Mouse (Mus musculus) cerebellum, postnatal 36 days (tissue): ENCODE results near the gene Ly6g5b.
"Not testable (repeated sequence)": the region's sequence is repeated elsewhere in the genome, so short reads cannot be mapped to it uniquely, and the experiment has no call there.

Source experiments
- DNase-seq, 2 experiments: peaks; one replicate each; pipeline ENCODE4 v3.0.0; 2021 to 2022; ENCODE audit warnings: mixed read lengths in 2 of 2

The Ly6g5b gene

DNA sequence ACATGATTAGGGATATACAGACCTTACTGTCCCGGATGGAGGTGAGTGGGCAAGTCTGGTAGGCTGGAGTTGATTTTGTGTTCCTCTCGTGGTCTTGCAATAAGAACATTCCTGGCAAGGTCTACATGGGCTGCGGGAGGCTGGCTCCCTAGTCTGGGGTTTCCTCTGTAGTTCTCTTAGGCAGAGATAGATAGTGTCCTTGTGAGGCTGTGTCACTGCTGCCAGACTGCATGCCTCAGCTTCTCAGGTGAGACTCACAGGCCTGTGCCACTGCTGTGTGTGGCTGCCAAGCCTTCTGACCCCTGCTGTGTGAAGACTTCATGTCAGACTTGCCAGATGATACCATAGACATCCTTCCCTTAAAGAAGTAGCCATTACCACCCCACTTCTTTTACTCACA is 24.0 kb upstream of the Ly6g5b start:
- DNase-seq: no peak

DNA sequence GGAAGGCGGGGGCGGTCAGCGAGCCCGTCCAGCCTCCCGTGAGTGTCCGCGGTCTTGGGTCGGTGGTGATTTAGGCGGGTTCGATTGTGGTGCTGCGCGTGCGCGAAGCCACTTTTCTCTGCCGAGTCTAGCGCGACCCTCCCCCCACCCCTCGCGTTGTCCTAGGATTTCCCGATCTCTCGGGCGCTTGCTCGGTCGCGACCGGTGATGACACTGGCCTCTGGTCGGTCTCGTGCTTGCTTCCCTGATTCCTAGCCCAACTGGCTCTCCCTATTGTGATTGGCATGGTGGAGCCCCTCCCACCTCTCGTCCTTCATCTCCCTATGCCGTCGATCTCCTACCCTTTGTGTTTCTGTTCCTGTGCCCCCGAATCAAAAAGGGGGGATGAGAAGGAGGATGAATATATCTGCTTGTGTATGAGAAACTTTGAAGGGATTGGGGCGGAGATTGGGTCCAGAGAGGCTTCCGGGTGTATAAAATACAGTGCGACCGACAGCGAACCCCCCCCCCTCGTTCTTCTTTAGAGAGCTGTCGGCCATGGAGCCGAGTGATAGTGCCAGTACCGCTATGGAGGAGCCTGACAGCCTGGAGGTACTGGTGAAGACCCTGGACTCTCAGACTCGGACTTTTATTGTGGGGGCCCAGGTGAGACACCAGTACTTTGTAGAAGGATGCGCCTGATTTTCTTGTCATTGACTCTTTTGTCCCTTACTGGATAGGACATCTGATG is 20.5 kb upstream of the Ly6g5b start:
- no peak for DNase-seq

DNA sequence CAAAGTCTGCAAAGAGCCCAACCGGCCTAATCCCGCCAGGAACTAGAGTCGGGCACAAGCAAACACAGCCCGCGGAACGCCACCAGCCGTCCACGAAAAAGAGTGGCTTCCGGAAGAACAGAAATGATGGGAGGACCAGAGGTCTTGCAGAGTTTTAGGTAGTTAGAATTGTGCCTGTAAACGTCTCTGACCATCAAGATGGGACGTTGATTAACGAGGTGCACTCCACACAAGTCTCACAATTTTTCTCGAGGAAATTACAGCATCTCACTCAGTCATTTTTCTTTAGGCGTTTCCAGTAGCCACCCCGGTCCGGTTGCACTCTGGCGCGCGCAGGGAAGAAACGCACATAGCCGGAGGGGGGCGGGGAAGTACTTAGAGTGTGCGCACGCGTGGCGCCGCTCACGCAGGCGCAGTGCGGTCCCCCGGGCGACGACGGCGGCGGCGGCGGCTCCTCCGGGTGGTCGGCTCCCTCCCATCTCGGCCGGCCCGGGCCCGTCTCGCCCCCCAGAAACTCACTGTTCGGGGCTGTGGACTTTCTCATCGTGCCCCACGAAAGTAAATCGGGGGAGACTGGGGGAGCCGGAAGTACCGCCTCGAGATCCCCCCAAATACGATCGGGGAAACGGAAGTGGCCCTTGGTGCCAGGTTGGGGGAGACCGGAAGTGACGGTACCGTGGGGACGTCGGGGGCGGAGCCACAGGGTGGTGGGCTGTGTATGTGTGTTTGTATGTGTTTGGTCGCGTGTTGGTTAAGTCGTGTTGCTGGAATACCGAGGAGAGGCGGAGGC is 19.8 kb upstream of the Ly6g5b start, which contains the start of gene Bag6:
TSS of gene Bag6 (plus strand) at position 378 of the 790 bp plus-strand sequence.
- DNase-seq: peak; percentile 92 to 94

GRCm38 (mm10) chr17:35133517-35133916 is 18.3 kb upstream of the Ly6g5b start:
- DNase-seq: no peak

DNA sequence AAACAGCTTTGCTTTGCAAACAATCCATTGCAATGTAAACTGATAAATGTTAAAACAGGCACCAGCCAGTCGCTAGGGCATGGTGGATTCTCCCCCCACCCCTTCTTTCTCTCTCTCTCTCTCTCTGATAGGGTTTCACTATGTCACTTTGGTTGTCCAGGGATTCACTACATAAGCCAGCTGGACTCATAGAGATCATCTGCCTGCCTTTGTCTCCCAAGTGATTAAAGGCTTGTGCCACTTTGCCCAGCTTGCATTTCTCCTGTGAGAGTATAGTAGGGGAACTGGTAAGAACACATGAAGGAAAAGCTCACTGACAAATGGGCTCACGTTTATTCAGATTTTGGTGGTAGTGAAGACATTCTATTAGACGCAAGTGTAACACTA is 16.9 kb upstream of the Ly6g5b start:
- no peak for DNase-seq

DNA sequence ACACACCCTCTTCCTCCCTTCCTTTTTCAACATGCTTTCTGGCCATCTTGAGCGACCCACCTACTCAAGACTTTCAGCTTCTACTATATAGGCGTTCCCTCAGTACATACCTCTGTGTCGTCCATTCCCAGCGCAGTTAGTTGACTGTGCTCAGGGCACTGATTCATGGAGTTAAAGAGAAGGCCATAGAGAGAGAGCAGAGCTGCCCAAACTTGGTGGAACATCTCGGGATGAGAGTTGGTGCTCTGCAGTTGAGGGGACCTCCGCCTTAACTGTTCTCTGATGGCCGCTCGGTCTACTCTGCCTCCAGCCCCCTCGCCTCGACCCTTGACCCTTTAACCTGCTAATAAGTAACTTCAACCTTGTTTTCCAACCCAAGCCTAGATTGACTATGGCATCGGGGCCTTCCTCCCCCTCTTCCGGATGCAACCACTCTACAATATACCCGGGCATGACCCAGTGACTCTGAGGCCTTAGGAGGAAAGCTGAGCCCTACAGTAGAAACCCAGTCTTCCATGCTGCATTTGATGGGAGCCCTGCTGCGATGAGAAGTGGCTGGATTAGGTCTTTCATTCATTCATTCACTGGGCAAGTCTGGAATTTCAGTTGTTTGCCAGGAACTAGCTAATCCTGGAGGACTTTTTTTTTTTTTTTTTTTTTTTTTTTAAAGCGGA is 16.4 kb upstream of the Ly6g5b start, which contains the start of gene Apom:
TSS of gene Apom (minus strand) at position 551 of the 674 bp plus-strand sequence.
- DNase-seq: no peak

GRCm38 (mm10) chr17:35131038-35131437 is 15.8 kb upstream of the Ly6g5b start:
- DNase-seq: no peak

DNA sequence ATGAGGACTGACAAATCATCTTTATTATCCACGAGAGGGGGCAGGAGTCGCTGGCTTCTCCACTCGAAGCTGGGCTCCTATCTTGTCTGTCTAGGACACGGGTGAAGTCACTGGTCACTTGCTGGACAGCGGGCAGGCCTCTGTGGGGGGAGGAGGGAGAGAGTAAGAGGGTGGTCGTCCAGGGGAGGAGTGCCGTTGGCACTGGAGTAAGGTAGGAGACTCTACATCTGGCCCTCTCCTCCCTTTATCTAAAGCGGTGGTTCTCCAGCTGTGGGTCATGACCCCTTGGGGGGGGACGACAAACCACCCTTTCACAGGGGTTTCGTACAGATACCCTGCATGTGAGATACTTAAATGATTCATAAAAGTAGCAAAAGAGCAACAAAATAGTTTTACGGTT is 13.8 kb upstream of the Ly6g5b start:
- DNase-seq: no peak

GRCm38 (mm10) chr17:35127017-35127416 is 11.8 kb upstream of the Ly6g5b start:
- DNase-seq: no peak

- peak; percentile 63 to 69 for DNase-seq
Measured at GRCm38 (mm10) chr17:35126206-35126611, 11.0 kb upstream of the Ly6g5b start, which contains the start of gene D17H6S53E. TSS of gene D17H6S53E (plus strand) at chr17:35126373.

- DNase-seq: no peak
Measured at GRCm38 (mm10) chr17:35125578-35125977, 10.3 kb upstream of the Ly6g5b start.

GRCm38 (mm10) chr17:35125081-35125480 is 9.9 kb upstream of the Ly6g5b start:
- no peak for DNase-seq

- not testable (repeated sequence) for DNase-seq
Measured at GRCm38 (mm10) chr17:35124261-35124896, 9.2 kb upstream of the Ly6g5b start.

- not testable (repeated sequence) for DNase-seq
Measured at GRCm38 (mm10) chr17:35123287-35123686, 8.1 kb upstream of the Ly6g5b start.

DNA sequence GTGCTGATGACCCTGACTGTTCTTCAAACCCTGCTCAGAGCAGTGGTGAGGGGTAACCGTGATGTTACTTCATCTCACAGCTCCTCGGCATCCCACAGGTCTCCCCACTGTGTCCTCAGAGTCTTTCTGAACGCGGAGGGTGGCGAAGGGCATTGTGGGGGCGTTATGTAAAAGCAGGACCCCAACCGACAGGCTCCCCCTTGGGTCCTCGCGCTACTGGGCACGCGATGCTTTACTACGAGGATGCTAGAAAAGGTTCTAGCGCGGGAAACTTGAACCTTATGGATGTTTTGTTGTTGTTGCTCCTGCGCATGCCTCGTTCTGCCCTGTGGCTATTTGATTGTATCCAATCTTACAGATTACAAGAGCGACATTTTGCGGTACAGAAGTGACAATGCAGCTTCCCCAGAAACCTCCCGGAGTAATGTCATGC is 6.7 kb upstream of the Ly6g5b start, which contains the start of gene Csnk2b:
TSS of gene Csnk2b (minus strand) at position 183 of the 433 bp plus-strand sequence.
- DNase-seq: peak; percentile 66 to 77

GRCm38 (mm10) chr17:35121143-35121799 is 6.0 kb upstream of the Ly6g5b start, which contains the start of gene Gpank1:
TSS of gene Gpank1 (plus strand) at chr17:35121455.
- DNase-seq: peak; percentile 94 to 97

- DNase-seq: peak in 1 of 2 experiments; percentile 55
Measured at GRCm38 (mm10) chr17:35120745-35121142, 5.5 kb upstream of the Ly6g5b start.

GRCm38 (mm10) chr17:35111774-35112173 is 3.5 kb downstream of the Ly6g5b start:
- DNase-seq: no peak

DNA sequence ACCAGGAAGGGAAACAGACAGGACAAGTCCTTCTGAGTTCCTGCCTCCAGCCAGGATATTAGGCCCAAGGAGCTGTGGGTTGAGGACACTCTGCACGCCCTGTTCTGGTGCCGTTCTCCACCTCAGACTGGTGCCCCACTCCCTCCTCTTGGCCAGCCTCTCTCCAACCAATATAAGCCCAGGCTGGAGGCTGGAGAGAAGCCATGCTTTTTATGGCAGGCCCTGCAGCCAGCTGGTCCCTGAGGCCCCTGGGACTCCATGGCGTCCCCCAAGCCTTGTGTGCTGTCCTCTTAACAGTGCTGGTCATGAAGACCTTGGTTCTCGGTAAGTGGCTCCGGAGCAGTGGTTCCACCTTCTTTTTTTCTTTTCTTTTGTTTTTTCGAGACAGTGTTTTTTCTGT is 7.1 kb downstream of the Ly6g5b start, which contains the start of gene Ly6g5c:
TSS of gene Ly6g5c (plus strand) at position 183 of the 400 bp plus-strand sequence.
- peak; percentile 54 to 58 for DNase-seq

DNA sequence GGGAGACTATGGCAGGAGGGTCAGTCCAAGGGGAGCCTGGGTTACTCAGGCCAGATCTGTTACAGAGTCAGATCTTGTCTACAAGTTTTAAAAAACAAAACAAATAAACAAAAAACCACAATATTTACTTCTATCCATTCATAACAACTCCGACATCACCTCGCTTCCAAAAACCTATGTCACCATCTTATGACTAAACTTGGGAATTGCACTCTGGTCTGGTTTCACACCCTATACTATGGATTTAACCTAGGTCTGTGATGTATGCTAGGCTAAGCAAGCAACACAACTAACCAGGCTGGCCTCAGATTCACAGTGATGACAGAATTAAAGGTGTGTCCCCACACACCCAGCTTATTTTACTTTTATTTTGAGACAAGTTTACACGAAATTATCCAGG is 8.7 kb downstream of the Ly6g5b start:
- no peak for DNase-seq

DNA sequence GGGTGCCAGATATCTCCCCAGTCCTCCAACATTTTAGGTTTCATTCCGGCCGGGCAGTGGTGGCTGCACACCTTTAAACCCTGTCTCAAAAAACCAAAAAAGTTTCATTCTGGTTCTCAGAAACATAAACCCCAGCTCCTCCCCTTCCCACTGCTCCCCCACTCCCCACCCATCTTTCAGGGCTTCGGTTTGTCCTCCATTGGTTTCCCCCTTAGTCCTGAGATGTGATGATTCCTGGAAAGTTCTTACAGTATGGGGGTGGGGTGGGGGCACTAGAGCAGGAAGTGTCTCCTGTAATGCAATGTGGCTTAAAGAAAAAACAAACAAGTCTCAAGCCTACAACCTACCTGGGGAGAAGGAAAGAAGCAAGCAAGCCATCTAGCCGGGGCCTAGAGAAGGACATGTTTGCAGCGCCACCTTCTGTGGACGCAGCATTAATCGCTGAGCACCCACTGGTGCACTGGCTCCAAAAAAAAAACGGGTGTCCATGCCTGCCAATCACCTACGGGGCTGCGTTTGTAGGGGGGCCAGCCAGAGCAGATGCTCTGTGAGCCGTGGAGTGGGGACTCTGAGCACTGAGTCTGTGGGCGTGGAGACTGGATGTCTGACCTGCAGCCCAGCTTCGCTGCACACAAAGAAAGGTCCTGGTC is 9.4 kb downstream of the Ly6g5b start:
- peak; percentile 68 to 69 for DNase-seq
